Mouse (Mus musculus) mouse embryonic stem cell (cell line): ENCODE measurements around the gene Tex12.

ENCODE experiments used
- in situ Hi-C, 2 experiments: fragments of 300-500 bp; cut with MboI; formaldehyde crosslinking; loops; 1 replicate in 1 of 2; 3 replicates in 1 of 2; pipeline ENCODE4 v1.14.3; 2019 to 2020; ENCODE audit warnings: low sequenced_read_pairs in 2 of 2, low pct_unique_long_range_greater_than_20kb in 1 of 2, mixed read lengths in 1 of 2; ENCODE audit not compliant: unreplicated experiment in 1 of 2

Gene Tex12

DNA sequence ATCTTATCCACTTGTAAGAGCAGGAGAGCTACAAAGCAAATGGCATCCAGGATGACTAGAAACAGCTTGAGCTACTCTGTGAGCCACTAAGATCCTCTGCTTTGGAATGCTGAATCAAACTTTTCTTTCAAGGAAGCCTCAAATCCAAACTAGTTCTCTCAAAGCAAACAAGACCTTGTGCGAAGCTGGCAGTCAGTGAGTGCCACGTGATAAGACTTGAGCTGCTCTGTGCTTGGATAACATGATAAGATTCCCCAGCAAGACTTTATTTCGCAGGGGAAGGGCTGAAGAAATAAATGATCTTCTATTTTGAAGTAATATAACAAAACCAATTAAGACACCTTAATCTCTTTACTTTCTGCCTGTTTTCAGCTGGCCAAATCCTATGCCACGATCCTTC, 4.8 kb upstream of the Tex12 start:
- in situ Hi-C loops = no loop called here

DNA sequence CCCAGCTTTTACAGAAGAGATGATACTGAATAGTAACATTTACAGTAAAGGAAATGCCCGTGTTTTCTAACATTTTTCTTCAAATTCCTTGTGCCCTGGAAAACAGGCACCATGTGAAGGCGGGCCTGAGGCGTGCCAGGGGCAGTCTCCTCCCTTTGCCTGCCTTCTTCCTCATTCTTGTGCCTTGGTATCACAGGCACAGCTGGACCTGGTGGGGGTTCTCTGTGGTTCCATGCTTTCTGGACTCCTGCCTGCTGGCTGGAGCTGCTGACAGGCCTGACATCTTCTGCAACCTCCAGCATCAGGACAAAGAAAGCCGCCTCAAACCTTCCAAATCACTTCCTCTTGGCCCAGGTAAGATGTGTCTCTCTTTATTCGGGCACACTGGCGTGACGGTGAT, 4.0 kb upstream of the Tex12 start:
- in situ Hi-C loops = no loop called here

DNA sequence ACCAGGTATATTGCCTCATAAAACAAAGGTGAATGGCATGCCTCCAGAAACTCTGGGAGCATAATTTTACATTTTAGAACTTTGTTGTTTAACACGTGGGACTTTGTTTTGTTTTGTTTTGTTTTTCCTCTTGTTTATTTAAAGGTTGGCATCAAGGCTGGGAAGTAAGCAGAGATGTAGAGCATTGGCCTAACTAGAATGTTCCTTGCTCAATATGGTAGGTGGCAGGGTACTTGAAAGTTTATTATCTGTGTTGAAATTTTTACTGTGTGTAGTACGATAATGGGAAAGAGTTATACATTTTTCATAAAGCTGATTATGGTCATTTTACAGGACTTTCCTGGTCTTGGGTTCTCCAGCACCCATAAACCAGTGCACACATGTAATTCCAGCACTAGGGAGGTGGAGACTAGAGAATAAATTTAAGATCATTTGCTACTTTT, 814 bp upstream of the Tex12 start:
- in situ Hi-C loops = no loop called here

- in situ Hi-C loops = no loop called here
Measured at GRCm38 (mm10) chr9:50555094-50555446, 6.1 kb downstream of the Tex12 start, which contains the start of gene Bco2. Bco2 (minus strand) TSS chr9:50555181.

- in situ Hi-C loops = no loop called here
Measured at GRCm38 (mm10) chr9:50554241-50555093, 6.7 kb downstream of the Tex12 start, which contains the start of gene Il18. Il18 (plus strand) TSS chr9:50554827.

DNA sequence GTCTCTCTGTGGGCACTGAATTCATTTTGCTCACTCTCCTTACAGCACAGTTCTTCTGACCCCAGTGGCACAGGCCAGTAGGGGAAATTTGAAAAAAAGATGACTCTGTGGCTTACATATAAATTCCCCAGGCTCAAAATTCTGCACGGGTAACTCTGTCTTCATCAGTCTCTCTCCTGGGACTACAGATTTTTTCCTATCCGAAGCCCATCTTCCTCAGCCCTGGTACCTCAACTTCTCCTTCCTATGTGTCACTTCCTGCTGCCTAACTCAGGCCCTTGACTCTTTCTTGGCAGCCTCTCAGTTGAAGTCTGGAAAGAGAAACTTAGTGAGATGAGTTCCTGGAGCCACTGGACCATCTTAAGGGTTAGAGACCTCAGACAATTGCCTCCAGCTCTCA, 7.6 kb downstream of the Tex12 start:
- in situ Hi-C loops = no loop called here

DNA sequence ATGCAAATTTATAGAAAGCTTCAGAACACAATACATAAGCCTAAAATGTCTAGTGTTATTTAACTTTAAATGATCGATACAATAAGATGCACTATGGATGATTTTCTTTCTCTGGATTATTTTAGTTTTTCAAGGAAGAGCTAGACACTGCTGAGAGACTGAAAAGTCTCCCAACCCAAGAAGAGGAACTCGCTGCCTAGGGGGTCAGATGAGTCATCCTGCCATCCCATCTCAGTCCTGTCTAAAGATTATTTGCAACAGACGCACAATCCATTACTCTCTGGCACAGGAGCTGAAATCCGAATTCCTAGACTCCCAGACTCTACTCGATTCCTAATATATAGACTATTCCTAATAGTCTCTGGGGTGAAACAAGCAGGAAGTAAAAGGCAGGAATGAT, 8.9 kb downstream of the Tex12 start:
- in situ Hi-C loops = no loop called here

- in situ Hi-C loops = no loop called here
Measured at GRCm38 (mm10) chr9:50548936-50549335, 12.2 kb downstream of the Tex12 start.

GRCm38 (mm10) chr9:50547859-50548478, 13.2 kb downstream of the Tex12 start:
- in situ Hi-C loops = no loop called here

- in situ Hi-C loops = no loop called here
Measured at GRCm38 (mm10) chr9:50542401-50542800, 18.7 kb downstream of the Tex12 start.

DNA sequence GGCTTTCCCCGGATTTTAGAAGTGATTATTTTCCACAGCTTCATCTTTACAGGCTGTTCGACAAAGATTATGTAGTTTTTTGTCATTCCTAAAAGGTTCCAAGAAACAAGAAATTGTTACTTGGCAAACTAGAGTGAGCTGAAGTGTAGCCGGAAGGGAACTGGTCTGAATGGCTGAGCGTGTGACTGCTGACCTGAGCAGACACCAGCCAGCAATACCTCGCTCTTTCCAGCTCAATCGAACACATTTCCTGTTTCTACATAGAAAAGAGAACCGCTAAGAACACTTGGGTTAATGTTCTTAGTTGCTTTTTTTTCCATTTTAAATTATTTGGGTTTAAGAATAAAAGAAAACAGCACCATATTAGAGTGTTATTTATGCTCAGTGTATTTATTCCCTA, 21.0 kb downstream of the Tex12 start:
- in situ Hi-C loops = no loop called here

- in situ Hi-C loops = no loop called here
Measured at GRCm38 (mm10) chr9:50537295-50537694, 23.8 kb downstream of the Tex12 start.

DNA sequence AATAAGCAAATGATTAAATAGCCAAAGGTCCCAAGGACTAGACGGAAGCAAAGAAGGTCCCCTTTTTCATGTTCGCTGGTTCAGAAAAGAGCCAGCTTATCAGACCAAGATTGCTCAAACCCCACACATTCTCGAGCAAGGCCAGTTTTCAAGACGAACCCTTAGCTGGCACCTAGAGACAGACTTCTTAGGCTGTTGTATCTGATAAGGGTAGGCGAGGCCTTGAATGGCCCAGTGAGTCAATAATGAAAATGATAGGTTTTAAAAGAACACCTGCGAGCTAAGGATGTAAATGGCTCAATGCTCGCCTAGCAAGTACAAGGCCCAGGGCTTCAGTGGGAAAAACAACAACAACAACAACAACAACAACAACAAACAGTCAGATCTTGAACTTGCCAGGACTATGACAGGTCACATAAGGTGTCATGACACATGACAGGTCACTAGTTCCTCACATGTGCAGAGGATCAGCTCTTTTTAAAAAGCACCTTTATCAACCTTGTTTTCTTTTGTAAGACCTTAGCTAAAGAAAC, 24.5 kb downstream of the Tex12 start:
- in situ Hi-C loops = no loop called here

DNA sequence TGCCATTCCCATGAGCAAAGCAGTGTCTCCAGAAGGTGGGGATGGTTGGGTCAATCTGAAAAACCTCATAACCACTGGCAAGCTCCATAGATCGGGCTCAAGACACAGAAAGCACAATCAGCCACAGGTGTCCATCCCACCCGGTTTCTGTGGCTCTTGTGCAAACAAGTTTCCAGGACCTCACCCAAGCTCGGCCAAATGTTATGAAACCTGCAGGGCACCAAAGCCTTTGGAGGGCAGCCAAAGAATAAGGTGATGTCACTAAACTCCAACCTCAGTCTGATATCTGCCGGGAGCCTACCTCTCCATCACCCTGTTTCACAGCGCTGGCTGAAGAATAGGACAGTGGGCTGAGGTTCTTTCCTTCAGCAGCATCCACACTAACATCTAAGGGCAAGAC, 25.2 kb downstream of the Tex12 start:
- in situ Hi-C loops = no loop called here

DNA sequence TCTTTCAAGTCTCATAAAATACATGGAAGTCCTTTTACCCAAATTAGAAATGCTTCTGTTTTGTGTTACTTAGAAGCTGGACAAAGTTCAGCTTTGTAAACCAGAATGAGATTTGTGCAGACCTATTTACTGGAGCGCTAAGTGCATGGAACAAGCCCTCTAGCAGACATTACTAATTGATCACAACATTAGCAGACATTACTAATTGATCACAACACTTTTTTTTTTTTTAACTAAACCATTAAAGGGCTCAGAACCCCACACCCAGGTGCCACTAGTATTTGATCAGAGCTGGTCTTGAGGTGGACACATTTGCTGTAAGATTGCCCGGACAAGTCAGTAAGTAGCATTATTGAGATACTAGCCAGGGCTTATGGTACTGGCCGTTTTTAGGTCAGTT, 27.3 kb downstream of the Tex12 start:
- in situ Hi-C loops = no loop called here

GRCm38 (mm10) chr9:50533328-50533727, 27.8 kb downstream of the Tex12 start:
- in situ Hi-C loops = no loop called here

- in situ Hi-C loops = no loop called here
Measured at GRCm38 (mm10) chr9:50530890-50531289, 30.2 kb downstream of the Tex12 start.

DNA sequence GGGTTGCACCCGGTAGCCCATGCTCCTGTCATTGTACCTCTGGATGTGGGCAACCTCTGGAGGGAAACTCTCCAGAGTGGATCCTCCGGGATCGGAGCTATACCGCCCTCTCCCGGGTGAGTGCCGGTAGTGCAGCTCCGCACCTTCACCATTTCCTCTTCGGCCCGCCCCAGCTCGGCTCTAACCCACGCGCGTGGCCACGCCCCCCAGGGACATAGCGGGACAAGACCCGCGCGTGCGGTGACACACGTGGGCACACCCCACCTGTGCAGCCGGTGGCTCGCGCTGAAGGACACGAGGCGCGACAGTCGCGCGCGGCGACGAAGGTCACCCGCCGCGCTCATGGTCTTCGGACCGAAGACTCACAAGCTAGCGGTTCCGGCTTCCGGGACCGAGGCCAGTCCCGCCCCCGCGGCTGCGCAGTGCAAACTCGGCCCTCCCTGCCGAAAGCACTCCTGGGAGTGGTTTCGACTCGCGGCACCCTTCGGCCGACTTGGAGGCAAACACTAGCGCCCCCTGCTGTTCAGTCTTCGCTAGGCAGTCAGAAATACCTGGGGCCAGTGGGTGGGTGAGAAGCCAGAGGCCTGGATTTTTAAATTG, 32.7 kb downstream of the Tex12 start, which contains the start of gene Pts:
Gene Pts (minus strand): TSS at position 432 of the 600 bp plus-strand sequence.
- in situ Hi-C loops = loop anchor here (5.0 to 10.0 kb wide), 2 partner anchors 54 to 71 kb away; no protein-coding TSS in a partner anchor

- in situ Hi-C loops = loop anchor here (5.0 to 10.0 kb wide), 2 partner anchors 53 to 71 kb away; no protein-coding TSS in a partner anchor
Measured at GRCm38 (mm10) chr9:50527860-50528259, 33.3 kb downstream of the Tex12 start.
